Mouse (Mus musculus) frontal cortex, adult (tissue): ENCODE results near the gene Rhox3a.
"Not testable (repeated sequence)": the region's sequence is repeated elsewhere in the genome, so short reads cannot be mapped to it uniquely, and the experiment has no call there.

ENCODE experiments used
- ATAC-seq: cut with Nextera tagmentation; 2 replicates; pipeline ENCODE4 v1.9.2; 2017; ENCODE audit warnings: mild to moderate bottlenecking, moderate library complexity, mixed read lengths; ENCODE audit not compliant: low TSS enrichment

Rhox3a gene

DNA sequence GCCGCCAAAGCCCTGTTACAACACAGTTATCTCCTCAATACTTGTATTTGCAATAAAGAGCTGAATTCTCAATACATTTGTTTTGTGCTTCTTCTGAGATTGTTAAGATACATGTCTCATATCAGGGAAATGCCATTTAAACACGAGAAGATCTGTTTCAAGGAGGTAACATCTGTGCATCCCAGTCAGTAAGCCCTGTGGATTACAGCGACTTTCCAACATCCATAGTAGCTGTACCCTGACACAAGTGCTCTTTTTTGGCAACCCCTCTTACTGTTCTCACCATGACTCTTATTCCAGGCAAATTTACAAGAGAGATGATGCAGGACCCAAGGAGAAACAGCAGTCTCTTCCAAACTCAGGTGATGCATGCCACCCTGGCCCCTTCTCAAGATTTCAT, at the start of gene Rhox3a:
Gene Rhox3a, plus strand, starts transcription at position 301 of the 400 bp plus-strand sequence.
- not testable (repeated sequence) for ATAC-seq

DNA sequence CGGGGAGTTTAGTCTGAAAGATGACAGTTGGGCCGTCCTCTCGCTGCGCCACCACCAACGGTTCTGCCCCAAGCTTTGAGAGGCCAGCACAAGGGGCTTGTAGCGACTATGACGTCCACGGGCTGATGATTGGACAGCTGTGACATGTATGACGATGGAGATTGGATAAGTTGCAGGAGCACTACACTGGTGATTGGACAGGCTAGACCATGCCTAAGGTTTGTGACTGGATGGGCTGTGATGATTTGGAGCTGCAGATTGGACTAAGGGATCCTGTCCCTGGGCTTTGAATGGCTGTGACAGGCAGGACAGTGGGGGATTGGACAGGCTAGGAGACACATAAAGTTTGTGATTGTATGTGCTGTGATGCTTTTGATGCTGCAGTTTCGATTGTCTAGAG, 38.8 kb upstream of the Rhox3a start, which contains the start of gene Gm9:
Gene Gm9, minus strand, starts transcription at position 101 of the 400 bp plus-strand sequence.
- no peak for ATAC-seq

DNA sequence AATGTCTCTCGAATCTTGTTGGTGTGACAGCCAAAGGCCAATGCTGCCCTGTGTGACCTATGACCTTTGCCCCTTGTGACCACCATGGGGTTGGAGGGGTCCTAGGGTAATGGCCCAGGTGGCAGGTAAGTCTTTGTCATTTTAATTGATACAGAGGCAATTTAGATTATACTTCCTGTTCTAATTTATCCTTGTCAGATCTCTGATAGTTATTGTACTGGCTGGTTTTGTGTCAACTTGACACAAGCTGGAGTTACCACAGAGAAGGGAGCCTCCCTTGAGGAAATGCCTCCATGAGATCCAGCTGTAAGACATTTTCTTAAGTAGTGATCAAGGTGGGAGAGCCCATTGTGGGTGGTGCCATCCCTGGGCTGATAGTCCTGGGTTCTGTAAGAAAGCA, 27.6 kb upstream of the Rhox3a start, which contains the start of gene Rhox1:
Gene Rhox1, minus strand, starts transcription at position 101 of the 400 bp plus-strand sequence.
- not testable (repeated sequence) for ATAC-seq

DNA sequence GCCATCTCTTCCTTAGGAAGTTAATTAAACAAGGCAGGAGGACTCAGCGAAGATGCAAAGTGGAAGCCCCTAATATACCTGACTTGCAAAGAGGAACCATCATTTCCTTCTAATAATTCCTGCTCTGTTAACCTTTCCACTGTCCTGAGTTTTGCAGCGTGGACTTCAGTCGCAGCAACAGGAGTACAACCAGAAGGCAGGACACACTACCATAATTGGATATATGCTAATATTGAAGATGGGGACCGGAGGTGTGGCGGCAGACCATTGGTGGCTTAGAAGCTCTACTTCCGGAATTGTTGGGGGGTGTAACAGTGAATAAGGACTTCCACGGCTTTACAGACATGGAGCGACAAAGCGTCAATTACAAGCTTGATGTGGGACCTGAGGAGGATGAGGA, 5.0 kb upstream of the Rhox3a start, which contains the start of gene Rhox2a:
Gene Rhox2a, plus strand, starts transcription at position 301 of the 400 bp plus-strand sequence.
- ATAC-seq: not testable (repeated sequence)

DNA sequence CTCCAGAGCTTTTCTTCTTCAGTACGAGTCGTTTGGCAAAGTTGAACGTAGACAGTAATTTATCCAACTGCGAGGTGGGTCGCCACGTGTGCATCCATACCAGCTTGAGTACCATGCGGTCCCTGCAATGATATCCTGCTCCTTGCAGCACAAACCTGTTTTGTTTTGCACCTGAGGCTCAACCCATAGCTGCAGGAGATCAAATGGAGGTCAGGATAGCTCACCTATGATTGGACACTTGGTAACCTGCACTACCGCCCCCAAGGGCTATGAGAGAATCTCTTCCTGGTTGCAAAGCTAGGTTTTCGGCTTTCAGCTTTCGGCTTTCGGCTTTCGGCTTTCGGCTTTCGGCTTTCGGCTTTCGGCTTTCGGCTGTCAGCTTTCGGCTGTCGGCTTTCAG, 15.3 kb downstream of the Rhox3a start, which contains the start of gene Rhox4a:
Gene Rhox4a, plus strand, starts transcription at position 301 of the 400 bp plus-strand sequence.
- ATAC-seq: not testable (repeated sequence)
